Mouse (Mus musculus) bone marrow, adult 2 months (tissue): ENCODE results near the gene Lyzl6.

ENCODE experiments used
- CTCF ChIP-seq: fragments of 200-500 bp; IDR thresholded peaks from 2 replicates; pipeline ENCODE4 v1.5.1; 2011; ENCODE audit warnings: low read length, control low read depth; ENCODE audit not compliant: control insufficient read depth, insufficient read depth
- POLR2A ChIP-seq: fragments of 200-500 bp; IDR thresholded peaks from 2 replicates; pipeline ENCODE4 v1.6.1; 2011; ENCODE audit warnings: low read depth, mild to moderate bottlenecking, control low read depth, low read length, borderline replicate concordance; ENCODE audit not compliant: control insufficient read depth

DNA sequence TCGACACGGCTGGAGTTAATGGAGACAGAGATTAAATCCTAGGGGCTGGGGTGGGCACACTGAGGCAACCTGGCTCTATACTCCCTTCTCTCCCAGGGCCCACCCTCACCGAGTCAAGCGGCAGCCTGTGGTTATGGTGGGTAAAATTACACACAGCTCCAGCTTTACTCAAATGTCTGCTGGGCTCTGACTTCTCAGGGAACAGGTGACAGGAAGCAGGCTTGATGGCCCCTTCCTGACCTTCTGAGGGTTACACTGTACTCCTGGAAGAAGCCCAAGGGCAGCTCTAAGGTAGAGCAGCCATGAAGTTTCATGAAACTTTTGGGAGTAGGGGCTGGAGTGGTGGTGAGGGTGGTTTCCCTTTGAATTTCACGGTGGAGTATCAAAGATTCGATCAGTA is 48.0 kb upstream of the Lyzl6 start:
- no peak for TF ChIP-seq CTCF
- TF ChIP-seq POLR2A = no peak
